Mouse (Mus musculus) hindbrain, embryonic 14.5 days (tissue): ENCODE results near the gene Rbms3. TPM values are rescaled to one million over a fixed set of nuclear protein-coding genes. Genes with fewer than 3 reads are reported as not detected.

Source experiments
- ATAC-seq: fragments of 200-750 bp; cut with Nextera tagmentation; 2 replicates; pipeline ENCODE4 v1.8.0; 2017; ENCODE audit warnings: moderate number of reproducible peaks, mild to moderate bottlenecking, moderate TSS enrichment, moderate library complexity; ENCODE audit not compliant: low FRiP score
- DNase-seq: peaks from one replicate; pipeline ENCODE4 v3.0.0-alpha.2; 2015; ENCODE audit warnings: low spot score
- H3K27ac ChIP-seq: fragments of 300-500 bp; sonication (generic); 2 replicates; pipeline ENCODE4 v1.5.1; 2014; ENCODE audit warnings: mild to moderate bottlenecking, moderate library complexity
- H3K27me3 ChIP-seq: fragments of 300-500 bp; sonication (generic); 2 replicates; pipeline ENCODE4 v1.6.1; 2014; ENCODE audit warnings: mild to moderate bottlenecking, low read length, mixed read lengths; ENCODE audit not compliant: control insufficient read depth, insufficient read depth
- H3K36me3 ChIP-seq: fragments of 300-500 bp; sonication (generic); replicated peaks from 2 replicates; pipeline ENCODE4 v1.6.1; 2014; ENCODE audit not compliant: control insufficient read depth, insufficient read depth
- H3K4me1 ChIP-seq: fragments of 300-500 bp; sonication (generic); replicated peaks from 2 replicates; pipeline ENCODE4 v1.6.1; 2014; ENCODE audit warnings: antibody characterized with exemption, low read length, mixed read lengths; ENCODE audit not compliant: control insufficient read depth, insufficient read depth
- H3K4me2 ChIP-seq: fragments of 300-500 bp; sonication (generic); replicated peaks from 2 replicates; pipeline ENCODE4 v1.6.1; 2014; ENCODE audit warnings: mild to moderate bottlenecking, moderate library complexity
- H3K4me3 ChIP-seq: fragments of 300-500 bp; sonication (generic); replicated peaks from 2 replicates; pipeline ENCODE4 v1.5.1; 2014; ENCODE audit warnings: mild to moderate bottlenecking, low read length
- H3K9ac ChIP-seq: fragments of 300-500 bp; sonication (generic); 2 replicates; pipeline ENCODE4 v1.6.1; 2014
- H3K9me3 ChIP-seq: fragments of 300-500 bp; sonication (generic); 2 replicates; pipeline ENCODE4 v1.6.1; 2016; ENCODE audit warnings: low read length; ENCODE audit not compliant: control insufficient read depth
- WGBS: fragments of 180-500 bp; shearing (Covaris S2); extraction: QIAGEN DNeasy Blood & Tissue Kit; methylation state at CpG from one replicate; pipeline ENCODE4 v1.1.7; 2014; 5-methylcytosine and 5-hydroxymethylcytosine counted together
- polyA plus RNA-seq: library from polyadenylated mRNA; unstranded; fragments of >200 nt; fragmentation: Nextera tagmentation; extraction: Ambion mirVana; gene quantifications from 2 replicates; pipeline ENCODE4 v1.2.1, GENCODE M21; 2014

The Rbms3 gene
- polyA plus RNA-seq, 1 experiment from 2014 or later, result 83.7 TPM

DNA sequence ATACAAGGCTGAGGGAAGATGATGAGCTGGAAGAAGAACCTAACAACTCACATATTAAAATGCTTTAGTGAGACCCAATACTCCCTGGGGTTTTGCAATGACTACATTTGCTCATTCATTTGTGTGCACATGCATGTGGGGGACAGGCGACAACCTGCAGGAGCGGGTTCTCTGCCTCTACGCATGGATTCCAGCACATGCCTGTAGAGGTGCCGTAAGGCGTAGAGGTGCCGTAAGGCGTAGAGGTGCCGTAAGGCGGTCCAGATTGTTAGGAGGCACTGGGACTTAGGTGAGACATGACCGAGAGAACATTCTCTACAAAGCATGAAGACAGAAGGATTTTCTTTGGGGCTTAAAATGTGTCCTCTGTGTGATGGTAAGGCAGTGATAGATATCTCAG lies 1033.7 kb downstream of the Rbms3 start:
- Histone ChIP-seq H3K4me1 (no peaks in the 10 kb centered on the region), H3K36me3 (no peaks in the 10 kb centered on the region), H3K9me3 (no peaks in the 10 kb centered on the region), H3K27ac (no peak overlapping the region), H3K9ac (no peak overlapping the region), H3K27me3 (no peaks in the 10 kb centered on the region), H3K4me2 (no peak overlapping the region), H3K4me3 (no peak overlapping the region)
- ATAC-seq (no peak), DNase-seq (no peak)
- WGBS, result 98% methylated on average over 10 of the region's 10 CpGs

- Histone ChIP-seq H3K4me2 (no peak overlapping the region), H3K4me1 (no peaks in the 10 kb centered on the region), H3K9me3 (no peaks in the 10 kb centered on the region), H3K27ac (no peak overlapping the region), H3K9ac (no peak overlapping the region), H3K36me3 (no peaks in the 10 kb centered on the region), H3K27me3 (no peaks in the 10 kb centered on the region), H3K4me3 (no peak overlapping the region)
- WGBS, result 85% methylated on average over 4 of the region's 4 CpGs
- DNase-seq (no peak), ATAC-seq (no peak)
These were observed 1037.2 kb downstream of the Rbms3 start for GRCm38 (mm10) chr9:116592486-116592885.

GRCm38 (mm10) chr9:116591071-116591470 lies 1038.6 kb downstream of the Rbms3 start:
- 87% methylated on average over 9 of the region's 9 CpGs for WGBS
- Histone ChIP-seq H3K9ac (no peak overlapping the region), H3K4me1 (no peaks in the 10 kb centered on the region), H3K27ac (no peak overlapping the region), H3K36me3 (no peaks in the 10 kb centered on the region), H3K4me2 (no peak overlapping the region), H3K4me3 (no peak overlapping the region), H3K27me3 (no peaks in the 10 kb centered on the region), H3K9me3 (no peaks in the 10 kb centered on the region)
- ATAC-seq (no peak), DNase-seq (no peak)

GRCm38 (mm10) chr9:116569680-116570079 lies 1060.0 kb downstream of the Rbms3 start:
- DNase-seq (no peak), ATAC-seq (no peak)
- Histone ChIP-seq H3K9ac (no peak overlapping the region), H3K27ac (no peak overlapping the region), H3K36me3 (no peaks in the 10 kb centered on the region; the same call in 1 of the 2 replicates), H3K9me3 (no peaks in the 10 kb centered on the region), H3K4me3 (no peak overlapping the region), H3K27me3 (no peaks in the 10 kb centered on the region), H3K4me2 (no peak overlapping the region), H3K4me1 (no peaks in the 10 kb centered on the region)
- WGBS, result 87% methylated on average over 2 of the region's 2 CpGs

DNA sequence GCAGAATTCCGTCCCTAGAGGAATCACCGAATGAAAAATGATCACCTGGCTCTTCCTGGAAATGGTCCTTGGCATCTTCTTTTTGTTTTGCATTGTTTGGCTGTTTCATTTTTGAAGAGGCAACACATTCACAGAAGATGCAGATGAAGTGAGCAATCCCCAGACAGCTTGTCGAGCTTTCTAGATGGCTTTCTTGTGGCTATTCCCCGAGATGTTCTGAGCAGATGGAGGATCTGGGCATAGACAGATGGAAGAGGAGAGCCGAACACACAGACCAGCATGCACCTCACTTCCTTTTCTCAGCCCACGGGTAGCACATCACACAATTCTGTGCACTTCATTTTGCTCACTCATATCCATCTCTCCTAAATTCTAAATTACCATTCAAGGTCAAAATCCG lies 1063.0 kb downstream of the Rbms3 start:
- 90% methylated on average over 7 of the region's 7 CpGs for WGBS
- no peak overlapping the region for H3K27ac ChIP-seq
- no peak for ATAC-seq

GRCm38 (mm10) chr9:116557781-116558180 lies 1071.9 kb downstream of the Rbms3 start:
- no peak overlapping the region for H3K4me2 ChIP-seq
- H3K36me3 ChIP-seq, result no peaks in the 10 kb centered on the region
- H3K4me3 ChIP-seq, result no peak overlapping the region
- no peak overlapping the region for H3K27ac ChIP-seq
- H3K9me3 ChIP-seq, result 0 out of 2 replicates have a peak, but pooled peaks cover 3% of the 10 kb centered on the region
- ATAC-seq (no peak), DNase-seq (no peak)
- WGBS, result 96% methylated on average over 5 of the region's 5 CpGs
- no peaks in the 10 kb centered on the region for H3K27me3 ChIP-seq
- no peak overlapping the region for H3K9ac ChIP-seq
- peaks cover 3% of the 10 kb centered on the region; the same call in 1 of the 2 replicates for H3K4me1 ChIP-seq

More for the DNA sequence above, 1063.0 kb downstream of the Rbms3 start:
- Histone ChIP-seq H3K27me3 (no peaks in the 10 kb centered on the region), H3K9me3 (no peaks in the 10 kb centered on the region), H3K9ac (no peak overlapping the region), H3K4me1 (no peaks in the 10 kb centered on the region), H3K4me2 (no peak overlapping the region), H3K4me3 (no peak overlapping the region), H3K36me3 (no peaks in the 10 kb centered on the region)
- no peak for DNase-seq

- peak overlapping the region; percentile 28; the same call in 1 of the 2 replicates for H3K4me2 ChIP-seq
- no peak overlapping the region for H3K27ac ChIP-seq
- no peaks in the 10 kb centered on the region for H3K36me3 ChIP-seq
- ATAC-seq (no peak), DNase-seq (no peak)
- H3K4me1 ChIP-seq, result peaks cover 3% of the 10 kb centered on the region; the same call in 1 of the 2 replicates
- no peak overlapping the region for H3K9ac ChIP-seq
- H3K9me3 ChIP-seq, result 0 out of 2 replicates have a peak, but pooled peaks cover 3% of the 10 kb centered on the region
- H3K27me3 ChIP-seq, result no peaks in the 10 kb centered on the region
- H3K4me3 ChIP-seq, result no peak overlapping the region
- WGBS, result 27% methylated on average over 8 of the region's 8 CpGs
These were observed 1073.1 kb downstream of the Rbms3 start for GRCm38 (mm10) chr9:116556641-116557040.

DNA sequence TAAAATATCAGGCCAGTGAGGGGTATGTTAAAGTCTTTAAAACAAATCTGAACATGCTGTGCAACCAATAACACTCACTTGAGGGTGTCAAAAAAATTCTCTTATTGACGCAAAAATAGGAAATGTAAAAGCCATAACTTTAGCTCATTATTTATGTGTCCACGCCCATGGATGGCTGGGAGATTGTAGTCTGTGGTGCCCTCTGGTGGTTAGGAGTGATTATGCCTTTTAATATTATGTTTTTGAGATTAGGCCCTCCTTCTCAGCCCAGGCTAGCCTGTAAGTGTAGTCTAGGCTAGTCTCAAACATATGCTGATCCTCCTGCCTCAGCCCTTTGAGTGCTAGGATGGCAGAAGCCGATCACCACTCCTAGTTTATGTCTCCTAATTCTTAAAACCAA lies 1076.5 kb downstream of the Rbms3 start:
- Histone ChIP-seq H3K9me3 (0 out of 2 replicates have a peak, but pooled peaks cover 3% of the 10 kb centered on the region), H3K9ac (no peak overlapping the region), H3K4me2 (no peak overlapping the region), H3K27me3 (no peaks in the 10 kb centered on the region), H3K4me3 (no peak overlapping the region), H3K36me3 (no peaks in the 10 kb centered on the region), H3K27ac (no peak overlapping the region), H3K4me1 (peaks cover 3% of the 10 kb centered on the region; the same call in 1 of the 2 replicates)
- DNase-seq (no peak), ATAC-seq (no peak)
- WGBS, result 88% methylated on average over 3 of the region's 3 CpGs

DNA sequence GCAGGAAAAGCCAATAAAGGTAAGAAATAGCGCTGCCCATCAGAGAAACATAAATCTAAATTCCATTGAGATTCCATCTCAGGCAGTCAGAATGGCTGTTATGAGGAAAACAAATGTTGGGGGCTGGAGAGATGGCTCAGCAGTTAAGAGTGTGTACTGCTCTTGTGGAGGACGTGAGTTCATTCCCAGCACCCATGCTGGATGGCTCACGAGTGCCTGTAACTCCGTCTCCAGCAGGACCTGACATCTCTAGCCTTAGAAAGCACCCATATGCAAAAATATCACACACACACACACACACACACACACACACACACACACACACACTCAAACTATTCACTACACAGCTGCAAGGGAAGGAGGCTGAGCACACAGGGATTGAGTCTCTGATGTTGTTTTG lies 1083.6 kb downstream of the Rbms3 start:
- Histone ChIP-seq H3K4me1 (no peaks in the 10 kb centered on the region), H3K27ac (no peak overlapping the region), H3K9me3 (no peaks in the 10 kb centered on the region), H3K27me3 (no peaks in the 10 kb centered on the region), H3K4me3 (no peak overlapping the region), H3K4me2 (no peak overlapping the region), H3K9ac (no peak overlapping the region), H3K36me3 (no peaks in the 10 kb centered on the region)
- WGBS, result 82% methylated on average over 4 of the region's 4 CpGs
- DNase-seq (no peak), ATAC-seq (no peak)

DNA sequence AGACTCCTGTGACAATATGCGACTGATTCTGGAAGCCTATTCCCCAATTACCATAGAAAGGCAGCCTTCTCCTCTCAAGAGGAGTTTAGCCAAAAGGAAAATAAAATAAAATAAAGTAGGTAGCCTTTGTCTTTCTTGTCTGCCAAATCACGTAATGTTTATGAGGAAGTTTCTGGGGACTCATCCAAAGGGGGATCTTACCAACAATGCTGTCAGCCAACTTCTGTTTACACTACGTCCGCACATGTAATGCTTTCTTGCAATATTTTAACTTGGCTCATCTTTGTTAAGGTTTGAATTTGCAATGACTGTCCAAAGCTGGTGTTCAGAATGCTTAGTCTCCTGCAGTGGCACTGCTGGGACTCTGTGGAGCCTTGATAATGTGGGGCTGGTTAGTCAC lies 1086.9 kb downstream of the Rbms3 start:
- Histone ChIP-seq H3K36me3 (no peaks in the 10 kb centered on the region), H3K4me2 (no peak overlapping the region), H3K4me3 (no peak overlapping the region), H3K9me3 (no peaks in the 10 kb centered on the region), H3K4me1 (no peaks in the 10 kb centered on the region), H3K27me3 (no peaks in the 10 kb centered on the region), H3K9ac (no peak overlapping the region), H3K27ac (no peak overlapping the region)
- 91% methylated on average over 4 of the region's 4 CpGs for WGBS
- ATAC-seq (no peak), DNase-seq (no peak)
